Comparison of ENCODE assay signal across 17 mouse cellular contexts in the genomic region with DNA sequence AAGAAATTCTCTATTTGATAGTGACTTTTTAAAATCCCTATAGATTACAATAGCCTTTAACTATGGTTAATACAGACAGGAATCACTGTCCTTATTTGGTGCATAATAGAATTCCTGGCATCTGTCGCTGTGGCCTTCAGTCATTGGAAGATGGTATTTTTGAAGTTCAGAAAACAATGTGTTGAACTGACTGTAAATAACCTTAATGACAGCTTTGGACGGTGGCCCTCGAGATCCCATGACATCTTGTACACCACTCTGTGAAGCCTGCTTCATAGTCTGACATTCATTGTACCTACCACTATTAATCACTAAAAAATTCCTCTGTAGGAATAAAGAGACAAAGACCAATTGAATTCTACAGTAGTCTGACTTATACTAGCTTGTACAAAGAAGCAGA.
"Had no signal": no experiment of that assay in that cellular context is flagged by ENCODE, and none has a peak within 500 bp of the region (broad histone marks: within the 10 kb centered on the region; RNA-seq: fewer than 3 reads in every experiment).

No protein-coding gene starts in this region.

- H3K27ac ChIP-seq: embryonic facial prominence, embryonic 10.5 days; embryonic facial prominence, embryonic 12.5 days; embryonic facial prominence, embryonic 13.5 days; embryonic facial prominence, embryonic 15.5 days; forebrain, embryonic 10.5 days; forebrain, embryonic 12.5 days; forebrain, embryonic 13.5 days; forebrain, embryonic 15.5 days; gastrocnemius, adult 2 months had no signal

- H3K9ac ChIP-seq: embryonic facial prominence, embryonic 12.5 days; embryonic facial prominence, embryonic 13.5 days; embryonic facial prominence, embryonic 15.5 days; forebrain, embryonic 12.5 days; forebrain, embryonic 13.5 days; forebrain, embryonic 15.5 days; forebrain, postnatal 0 days had no signal

- DNase-seq: gastrocnemius, adult 2 months; gastrocnemius, postnatal 10 days; gastrocnemius, postnatal 14 days; gastrocnemius, postnatal 25 days; gastrocnemius, postnatal 36 days; heart, adult 11 months; heart, adult 18-20 months had no signal

- H3K4me3 ChIP-seq: embryonic facial prominence, embryonic 10.5 days; embryonic facial prominence, embryonic 12.5 days; embryonic facial prominence, embryonic 13.5 days; embryonic facial prominence, embryonic 15.5 days; erythroblast, embryonic 14.5 days; forebrain, embryonic 10.5 days; forebrain, embryonic 12.5 days; forebrain, embryonic 13.5 days; forebrain, embryonic 15.5 days; gastrocnemius, adult 2 months had no signal

- H3K4me1 ChIP-seq: embryonic facial prominence, embryonic 10.5 days; embryonic facial prominence, embryonic 12.5 days; embryonic facial prominence, embryonic 13.5 days; embryonic facial prominence, embryonic 15.5 days; forebrain, embryonic 10.5 days; forebrain, embryonic 12.5 days; forebrain, embryonic 13.5 days; forebrain, embryonic 15.5 days had no signal

- H3K36me3 ChIP-seq: embryonic facial prominence, embryonic 10.5 days; embryonic facial prominence, embryonic 12.5 days; embryonic facial prominence, embryonic 13.5 days; embryonic facial prominence, embryonic 15.5 days; forebrain, embryonic 10.5 days; forebrain, embryonic 12.5 days; forebrain, embryonic 15.5 days had no signal

- H3K27me3 ChIP-seq: embryonic facial prominence, embryonic 12.5 days; embryonic facial prominence, embryonic 13.5 days; embryonic facial prominence, embryonic 15.5 days; forebrain, embryonic 12.5 days; forebrain, embryonic 13.5 days; forebrain, embryonic 15.5 days had no signal
